Mouse (Mus musculus) left cerebral cortex, postnatal 25 days (tissue): Measurements from ENCODE around the gene Ddc. TPM values are rescaled to one million over a fixed set of nuclear protein-coding genes. Genes with fewer than 3 reads are reported as not detected.

ENCODE experiments used
- DNase-seq, 2 experiments: peaks; one replicate each; pipeline ENCODE4 v3.0.0; 2022; ENCODE audit warnings: low spot score in 2 of 2, mixed read lengths in 1 of 2
- intact Hi-C: fragments of 180-260 bp; cut with DNase I; formaldehyde crosslinking; loops from one replicate; pipeline ENCODE4 v1.15.1; 2025
- total RNA-seq, 2 experiments: library from RNA; stranded (reverse); gene quantifications; 2 replicates each; pipeline ENCODE4 v1.2.3; 2021

Ddc gene
- total RNA-seq, 2 experiments from 2014 or later = 5.4 to 7.0 TPM

- intact Hi-C loops = no loop called here
- DNase-seq = no peak
These were observed 17.6 kb downstream of the Ddc start for GRCm38 (mm10) chr11:11880351-11880750.

DNA sequence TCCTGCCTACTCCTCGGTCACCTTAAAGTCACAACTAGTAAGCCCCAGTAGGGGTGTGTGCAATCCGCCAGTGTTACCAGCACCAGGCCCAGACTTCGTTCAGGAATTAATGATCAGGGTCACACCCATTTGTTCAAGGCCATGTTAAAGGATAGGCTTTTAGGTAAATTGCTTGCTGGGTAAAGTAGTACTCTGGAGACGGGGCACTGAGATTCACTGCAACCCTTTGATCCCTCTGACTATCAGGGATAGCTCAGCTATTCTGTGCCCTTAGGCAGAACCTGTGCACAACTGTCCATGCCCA is 18.3 kb downstream of the Ddc start:
- intact Hi-C loops = no loop called here
- no peak for DNase-seq

DNA sequence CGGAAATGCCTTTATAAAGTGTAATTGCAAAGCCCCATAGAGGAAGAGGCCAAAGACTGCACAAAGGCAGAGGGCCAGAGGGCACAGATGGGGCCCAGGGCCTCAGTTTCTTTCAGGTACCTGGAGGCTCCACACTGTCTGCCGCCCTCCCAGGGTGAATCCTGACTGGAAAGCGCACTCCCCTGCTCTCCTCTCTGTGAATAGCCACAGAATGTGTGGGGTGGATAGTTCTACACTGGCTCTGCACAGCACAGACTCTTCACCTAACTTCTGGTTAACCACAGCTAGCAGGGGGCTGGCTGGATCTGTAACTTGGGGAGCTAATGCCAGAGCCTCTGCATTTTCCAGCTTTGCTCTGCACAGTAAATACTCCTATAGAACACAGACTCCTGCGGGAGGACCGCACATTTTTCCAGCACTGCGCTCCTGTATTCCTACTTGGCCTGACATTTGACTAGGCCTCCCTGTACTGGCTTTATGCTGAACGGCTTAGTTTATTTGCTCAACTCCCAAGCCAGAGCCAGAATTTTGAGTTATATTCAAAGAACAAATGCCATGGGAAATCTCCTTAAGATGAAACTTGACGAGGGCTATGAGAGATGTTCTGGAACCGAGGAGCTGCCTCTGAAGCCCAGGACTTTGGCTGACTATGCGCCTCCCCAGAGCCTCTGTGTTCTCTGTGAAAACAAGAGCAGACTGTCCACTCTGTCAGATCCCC is 18.8 kb downstream of the Ddc start:
- DNase-seq = no peak
- intact Hi-C loops = no loop called here

- no peak for DNase-seq
- intact Hi-C loops = no loop called here
These were observed 19.5 kb downstream of the Ddc start for GRCm38 (mm10) chr11:11878278-11878980.

DNA sequence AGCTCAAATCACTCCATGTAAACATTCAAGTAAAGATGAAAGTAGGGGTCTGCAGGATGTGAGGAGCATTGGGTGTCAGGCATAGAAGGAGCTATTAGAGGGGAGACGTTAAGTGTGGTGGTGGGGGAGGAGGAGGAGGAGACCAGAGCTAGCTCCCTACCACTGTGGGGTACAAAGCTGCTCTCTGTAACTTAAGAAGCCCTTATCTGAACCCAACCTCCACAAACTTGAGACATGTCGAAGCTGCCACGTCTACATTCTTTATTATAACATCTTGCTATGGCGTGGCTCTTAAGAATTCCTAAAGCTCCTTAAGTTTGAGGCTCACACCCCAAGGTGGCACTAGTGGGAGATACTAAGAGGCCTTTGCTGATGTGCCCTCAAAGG is 20.1 kb downstream of the Ddc start:
- intact Hi-C loops = no loop called here

GRCm38 (mm10) chr11:11876366-11876765 is 21.6 kb downstream of the Ddc start:
- intact Hi-C loops = no loop called here
- no peak for DNase-seq

More for the DNA sequence above, 20.1 kb downstream of the Ddc start:
- DNase-seq = no peak

DNA sequence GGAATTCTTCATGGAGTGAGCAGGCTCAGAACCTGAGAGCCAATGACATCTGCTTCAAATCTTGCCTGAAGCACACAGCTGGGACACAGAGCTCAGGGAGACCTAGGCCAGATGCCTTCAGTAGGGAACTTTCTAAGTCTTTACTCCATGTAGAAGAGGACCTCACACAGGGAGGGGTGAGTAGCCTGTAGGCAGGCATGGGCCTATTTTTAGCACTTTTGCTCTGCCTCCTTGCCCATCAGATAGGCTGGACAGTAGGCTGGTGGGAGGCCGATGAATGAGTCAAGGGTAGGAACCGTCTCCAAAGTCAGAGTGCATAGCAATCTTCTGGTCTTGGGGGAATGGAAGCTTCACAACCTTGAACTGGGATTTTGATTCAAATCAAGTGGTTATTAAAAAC is 22.7 kb downstream of the Ddc start:
- DNase-seq = no peak
- intact Hi-C loops = no loop called here

GRCm38 (mm10) chr11:11873023-11873908 is 24.7 kb downstream of the Ddc start:
- intact Hi-C loops = no loop called here
- peak in 1 of 2 experiments; percentile 17 for DNase-seq

DNA sequence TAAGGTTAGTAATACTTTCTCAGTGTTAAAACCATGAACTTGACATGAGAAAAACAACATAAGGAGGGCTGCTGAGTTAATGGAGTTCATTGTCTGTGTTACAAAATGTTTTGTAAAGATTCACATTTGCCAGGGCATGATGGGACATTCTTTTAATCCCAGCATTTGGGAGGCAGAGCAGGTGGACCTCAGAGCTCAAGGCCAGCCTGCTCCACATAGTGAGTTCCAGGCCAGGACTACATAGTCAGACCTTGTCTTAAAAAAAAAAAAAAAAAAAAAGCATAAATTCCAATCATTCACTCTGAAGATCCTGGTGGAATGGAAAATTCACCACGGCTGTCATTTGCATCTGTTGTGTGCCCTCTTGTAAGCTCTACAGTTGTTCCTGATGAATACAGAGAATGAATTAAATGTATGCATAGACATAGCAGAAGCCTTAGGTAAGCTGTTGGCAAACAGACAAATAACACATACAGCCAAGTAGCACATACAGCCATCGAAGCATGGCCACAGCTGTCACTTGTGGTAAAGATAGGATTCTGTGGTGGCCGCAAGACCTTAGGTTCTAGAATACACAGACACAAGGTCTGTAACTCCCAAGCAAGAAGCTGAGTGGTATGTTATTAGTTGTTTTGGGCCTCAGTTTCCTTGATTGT is 25.7 kb downstream of the Ddc start:
- no peak for DNase-seq
- intact Hi-C loops = no loop called here

- no peak for DNase-seq
- intact Hi-C loops = no loop called here
These were observed 26.6 kb downstream of the Ddc start for GRCm38 (mm10) chr11:11871197-11871813.

- intact Hi-C loops = no loop called here
- DNase-seq = peak in 1 of 2 experiments; percentile 2
These were observed 29.9 kb downstream of the Ddc start for GRCm38 (mm10) chr11:11867971-11868481.

DNA sequence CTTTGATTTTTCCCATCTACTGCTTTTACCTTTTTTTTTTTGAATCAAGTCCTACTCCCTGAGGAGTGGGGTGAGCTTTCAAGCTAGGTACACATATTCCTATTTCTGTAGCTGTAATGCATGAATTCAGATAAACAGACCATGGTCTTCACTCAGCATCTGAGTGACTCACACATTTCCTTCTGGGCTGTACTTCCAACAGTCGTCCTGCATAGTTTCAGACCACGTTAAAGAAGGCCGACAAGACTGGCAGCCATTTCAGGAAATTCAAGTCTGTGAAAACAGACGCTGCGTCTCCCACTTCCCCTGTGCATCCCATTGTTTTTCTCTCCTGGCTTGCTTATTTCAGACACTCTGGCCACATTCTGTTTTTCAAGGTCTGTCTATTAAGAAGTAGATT is 31.2 kb downstream of the Ddc start:
- intact Hi-C loops = no loop called here
- no peak for DNase-seq

- DNase-seq = no peak
- intact Hi-C loops = no loop called here
These were observed 32.8 kb downstream of the Ddc start for GRCm38 (mm10) chr11:11865128-11865527.

GRCm38 (mm10) chr11:11864446-11865101 is 33.4 kb downstream of the Ddc start:
- intact Hi-C loops = no loop called here

GRCm38 (mm10) chr11:11862502-11862901 is 35.4 kb downstream of the Ddc start:
- intact Hi-C loops = no loop called here
- no peak for DNase-seq

More at GRCm38 (mm10) chr11:11864446-11865101, 33.4 kb downstream of the Ddc start:
- DNase-seq = no peak

DNA sequence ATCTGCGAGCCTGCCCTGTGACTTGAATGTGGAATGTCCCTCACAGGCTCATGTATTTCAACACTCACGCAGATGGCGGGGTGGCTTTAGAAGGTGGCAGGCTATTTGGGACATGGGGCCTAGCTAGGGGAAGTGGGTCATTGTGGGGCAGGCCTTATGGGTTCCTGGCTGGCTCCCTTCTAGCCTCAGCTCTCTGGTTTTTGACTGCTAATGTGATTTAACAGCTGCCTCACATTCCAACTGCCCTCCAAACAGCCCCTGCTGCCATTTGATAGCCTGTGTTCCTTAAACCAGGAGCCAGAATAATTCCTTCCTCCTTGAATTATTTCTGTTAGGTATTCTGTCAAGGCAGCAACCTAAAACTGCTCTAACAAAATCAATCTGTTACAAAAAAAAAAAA is 41.0 kb downstream of the Ddc start:
- intact Hi-C loops = no loop called here
- DNase-seq = no peak

DNA sequence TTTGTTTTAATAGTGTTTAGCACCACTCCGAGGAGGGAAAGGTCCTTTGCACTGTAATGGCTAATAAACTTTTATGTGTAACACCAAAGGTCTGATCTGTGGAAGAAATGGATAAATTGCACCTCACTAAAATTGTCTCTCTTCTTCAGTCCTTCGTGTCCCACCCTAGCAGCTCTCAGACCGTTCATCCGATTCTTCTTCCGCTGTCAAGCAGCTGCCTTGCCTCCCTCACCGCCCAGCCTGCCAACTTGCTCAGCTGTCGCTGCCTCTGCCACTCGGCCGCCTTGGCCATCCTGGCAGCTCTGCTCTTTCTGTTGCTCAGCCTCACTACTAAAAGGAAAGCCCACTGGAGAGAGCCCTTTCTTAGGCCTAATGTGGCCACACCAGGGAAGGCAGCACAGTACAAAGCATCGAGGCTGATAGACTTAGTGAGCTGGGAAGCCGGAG is 42.2 kb downstream of the Ddc start:
- intact Hi-C loops = no loop called here
- DNase-seq = peak in 1 of 2 experiments; percentile 15

- intact Hi-C loops = no loop called here
- DNase-seq = no peak
These were observed 42.8 kb downstream of the Ddc start for GRCm38 (mm10) chr11:11855061-11855672.
